ENCODE assay signal across 28 mouse cellular contexts in the genomic region with DNA sequence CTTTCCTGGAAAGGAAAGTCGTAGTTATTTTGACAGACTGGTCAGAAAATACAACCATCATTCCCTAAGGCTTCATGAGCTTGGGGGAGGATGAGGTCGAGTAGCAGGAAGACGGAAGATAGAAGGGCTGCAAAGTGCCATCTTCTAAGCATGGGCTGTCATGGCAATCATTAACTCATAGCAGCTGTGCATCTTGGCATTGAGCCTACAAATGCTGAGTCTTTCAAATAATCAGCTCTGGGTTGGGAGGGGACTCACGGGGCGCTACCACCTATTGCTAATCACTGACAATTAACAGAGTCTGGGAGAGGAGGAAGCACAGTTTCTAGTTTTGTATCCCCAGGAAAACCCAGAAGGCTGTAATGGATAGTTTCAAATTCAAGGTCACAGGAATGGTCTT.
DNase-seq lines count a peak whose midpoint lies in the region; ATAC-seq and TF ChIP-seq lines count a peak whose summit lies in the region.
"Had no signal": no experiment of that assay in that cellular context is flagged by ENCODE, and none has a peak within 500 bp of the region (broad histone marks: within the 10 kb centered on the region; RNA-seq: fewer than 3 reads in every experiment).

No protein-coding gene starts in this region.

- peak; percentile 13 to 18 for DNase-seq in cerebellum, postnatal 10 days
- DNase-seq in cerebellum, postnatal 4 days (ENCODE audit: low spot score in 2 of 2): no peak
- DNase-seq in hindbrain, postnatal 0 days (ENCODE audit: low spot score): peak; percentile 16
- peak; percentile 10 for DNase-seq in midbrain, embryonic 14.5 days
- DNase-seq in brain, adult 2 months (ENCODE audit: low read depth, low spot score): peak; percentile 3
- DNase-seq: adrenal gland, adult 8-10 months; adrenal gland, postnatal 25 days; cerebellum, adult 11 months; cerebellum, adult 2 months; cerebellum, adult 9-11 months; cerebellum, postnatal 36 days; forebrain, postnatal 0 days; gastrocnemius, adult 2 months; gastrocnemius, postnatal 14 days; heart, adult 18-20 months; heart, postnatal 10 days; heart, postnatal 36 days had no signal

- no peak for TF ChIP-seq CTCF in hindbrain, postnatal 0 days (IDR thresholded peaks at IDR 0.05; ENCODE audit: low read depth)

- no peak overlapping the region for H3K4me2 ChIP-seq in hindbrain, postnatal 0 days (ENCODE audit: low read depth, low read length)
- H3K4me2 ChIP-seq in hindbrain, embryonic 16.5 days (ENCODE audit: low read length): no peak overlapping the region
- H3K4me2 ChIP-seq in midbrain, embryonic 14.5 days (ENCODE audit: low read length): no peak overlapping the region
- no peak overlapping the region for H3K4me2 ChIP-seq in midbrain, embryonic 16.5 days (ENCODE audit: low read length)
- H3K4me2 ChIP-seq: embryonic facial prominence, embryonic 12.5 days; forebrain, embryonic 12.5 days; heart, embryonic 12.5 days; heart, embryonic 15.5 days; hindbrain, embryonic 13.5 days had no signal

- H3K9ac ChIP-seq in hindbrain, postnatal 0 days (replicated peaks; ENCODE audit: low read length): no peak overlapping the region
- no peak overlapping the region for H3K9ac ChIP-seq in hindbrain, embryonic 16.5 days (ENCODE audit: low read depth, low read length)
- H3K9ac ChIP-seq in midbrain, embryonic 14.5 days (replicated peaks; ENCODE audit: low read length): no peak overlapping the region
- no peak overlapping the region for H3K9ac ChIP-seq in midbrain, embryonic 16.5 days (ENCODE audit: low read depth, low read length)
- H3K9ac ChIP-seq: embryonic facial prominence, embryonic 12.5 days; forebrain, embryonic 12.5 days; forebrain, postnatal 0 days; heart, embryonic 12.5 days; heart, embryonic 15.5 days; hindbrain, embryonic 13.5 days had no signal

- H3K4me1 ChIP-seq in hindbrain, postnatal 0 days (ENCODE audit: insufficient read depth, low read length): no peaks in the 10 kb centered on the region
- H3K4me1 ChIP-seq in hindbrain, embryonic 16.5 days (ENCODE audit: control insufficient read depth, insufficient read depth, low read depth, low read length): no peaks in the 10 kb centered on the region
- H3K4me1 ChIP-seq in midbrain, embryonic 14.5 days (ENCODE audit: control insufficient read depth, insufficient read depth, low read length): no peaks in the 10 kb centered on the region
- H3K4me1 ChIP-seq in midbrain, embryonic 16.5 days (ENCODE audit: control insufficient read depth, insufficient read depth, low read length): no peaks in the 10 kb centered on the region
- H3K4me1 ChIP-seq: embryonic facial prominence, embryonic 12.5 days; forebrain, embryonic 12.5 days; heart, embryonic 12.5 days; heart, embryonic 15.5 days; hindbrain, embryonic 10.5 days; hindbrain, embryonic 13.5 days had no signal

- H3K4me3 ChIP-seq in hindbrain, postnatal 0 days (ENCODE audit: low read length): no peak overlapping the region
- no peak overlapping the region for H3K4me3 ChIP-seq in hindbrain, embryonic 16.5 days (ENCODE audit: low read length)
- H3K4me3 ChIP-seq in midbrain, embryonic 14.5 days (replicated peaks; ENCODE audit: low read depth, low read length): no peak overlapping the region
- no peak overlapping the region for H3K4me3 ChIP-seq in midbrain, embryonic 16.5 days (ENCODE audit: low read depth, low read length)
- H3K4me3 ChIP-seq: embryonic facial prominence, embryonic 12.5 days; erythroblast, embryonic 14.5 days; forebrain, embryonic 12.5 days; gastrocnemius, adult 2 months; heart, embryonic 12.5 days; heart, embryonic 15.5 days; hindbrain, embryonic 10.5 days; hindbrain, embryonic 13.5 days had no signal

- H3K9me3 ChIP-seq in hindbrain, postnatal 0 days (ENCODE audit: low read length): no peaks in the 10 kb centered on the region
- H3K9me3 ChIP-seq in hindbrain, embryonic 16.5 days (ENCODE audit: control insufficient read depth, low read length): no peaks in the 10 kb centered on the region; the same call in 1 of the 2 replicates
- no peaks in the 10 kb centered on the region for H3K9me3 ChIP-seq in midbrain, embryonic 14.5 days (ENCODE audit: control insufficient read depth, low read length)
- 0 out of 2 replicates have a peak, but pooled peaks cover 4% of the 10 kb centered on the region for H3K9me3 ChIP-seq in midbrain, embryonic 16.5 days (replicated peaks; ENCODE audit: control insufficient read depth, low read length, poor library complexity, severe bottlenecking)
- H3K9me3 ChIP-seq: embryonic facial prominence, embryonic 12.5 days; forebrain, embryonic 12.5 days; heart, embryonic 12.5 days; heart, embryonic 15.5 days; hindbrain, embryonic 10.5 days; hindbrain, embryonic 13.5 days had no signal

- ATAC-seq in hindbrain, postnatal 0 days: no peak
- no peak for ATAC-seq in hindbrain, embryonic 16.5 days
- no peak for ATAC-seq in midbrain, embryonic 14.5 days (ENCODE audit: low FRiP score, low TSS enrichment)
- no peak for ATAC-seq in midbrain, embryonic 16.5 days
- no peak for ATAC-seq in granulocyte monocyte progenitor cell, adult 5-6 weeks (replicated peaks; ENCODE audit: poor library complexity, severe bottlenecking)
- ATAC-seq: activated CD4-positive, CD25-positive, alpha-beta regulatory T cell, adult 4 months; forebrain, postnatal 0 days had no signal

- H3K27ac ChIP-seq in hindbrain, postnatal 0 days: no peak overlapping the region
- H3K27ac ChIP-seq in hindbrain, embryonic 16.5 days (ENCODE audit: low read depth, low read length): no peak overlapping the region
- no peak overlapping the region for H3K27ac ChIP-seq in midbrain, embryonic 14.5 days (replicated peaks; ENCODE audit: low read depth, low read length)
- H3K27ac ChIP-seq in midbrain, embryonic 16.5 days (ENCODE audit: low read length): no peak overlapping the region
- H3K27ac ChIP-seq: embryonic facial prominence, embryonic 12.5 days; forebrain, embryonic 12.5 days; gastrocnemius, adult 2 months; heart, embryonic 15.5 days; hindbrain, embryonic 10.5 days; hindbrain, embryonic 13.5 days had no signal

- WGBS in hindbrain, postnatal 0 days: 60% methylated on average over 5 of the region's 5 CpGs
- 62% methylated on average over 5 of the region's 5 CpGs for WGBS in hindbrain, embryonic 16.5 days
- WGBS in midbrain, embryonic 14.5 days: 91% methylated on average over 5 of the region's 5 CpGs
- 88% methylated on average over 5 of the region's 5 CpGs for WGBS in midbrain, embryonic 16.5 days

- no peaks in the 10 kb centered on the region for H3K27me3 ChIP-seq in hindbrain, postnatal 0 days (ENCODE audit: insufficient read depth, low read length)
- H3K27me3 ChIP-seq in hindbrain, embryonic 16.5 days (replicated peaks; ENCODE audit: control insufficient read depth, insufficient read depth, low read length): no peaks in the 10 kb centered on the region
- no peaks in the 10 kb centered on the region for H3K27me3 ChIP-seq in midbrain, embryonic 14.5 days (ENCODE audit: control insufficient read depth, insufficient read depth, low read length)
- no peaks in the 10 kb centered on the region for H3K27me3 ChIP-seq in midbrain, embryonic 16.5 days (ENCODE audit: control insufficient read depth, insufficient read depth, low read depth, low read length)
- H3K27me3 ChIP-seq: embryonic facial prominence, embryonic 12.5 days; forebrain, embryonic 12.5 days; heart, embryonic 12.5 days; heart, embryonic 15.5 days; hindbrain, embryonic 13.5 days had no signal

- H3K36me3 ChIP-seq in hindbrain, postnatal 0 days (ENCODE audit: insufficient read depth, low read length): no peaks in the 10 kb centered on the region
- no peaks in the 10 kb centered on the region for H3K36me3 ChIP-seq in hindbrain, embryonic 16.5 days (ENCODE audit: control insufficient read depth, insufficient read depth, low read length)
- H3K36me3 ChIP-seq in midbrain, embryonic 14.5 days (ENCODE audit: control insufficient read depth, insufficient read depth, low read length): no peaks in the 10 kb centered on the region
- no peaks in the 10 kb centered on the region for H3K36me3 ChIP-seq in midbrain, embryonic 16.5 days (ENCODE audit: control insufficient read depth, insufficient read depth, low read length)
- H3K36me3 ChIP-seq: embryonic facial prominence, embryonic 12.5 days; forebrain, embryonic 12.5 days; heart, embryonic 12.5 days; heart, embryonic 15.5 days; hindbrain, embryonic 10.5 days; hindbrain, embryonic 13.5 days had no signal

Comparison
In these comparisons a context has a peak if more than half of its experiments do, and no peak if none do; other contexts are left out.
1. DNase-seq: peak in cerebellum, postnatal 10 days (2 of 2), hindbrain, postnatal 0 days (single experiment), midbrain, embryonic 14.5 days (single experiment) and brain, adult 2 months (single experiment); none in cerebellum, postnatal 4 days (0 of 2).